Mouse (Mus musculus) gastrocnemius, adult 2 months (tissue): ENCODE results near the gene Hsp90ab1. TPM values are rescaled to one million over a fixed set of nuclear protein-coding genes. Genes with fewer than 3 reads are reported as not detected.
A peak's percentile ranks its signal among the peaks of the same experiment; 100 is the strongest.

ENCODE experiments used
- DNase-seq: peaks from one replicate; pipeline ENCODE4 v3.0.0; 2022
- H3K27ac ChIP-seq: fragments of 200-600 bp; 2 replicates; pipeline ENCODE4 v1.8.1; 2022; ENCODE audit warnings: mild to moderate bottlenecking
- H3K4me3 ChIP-seq: fragments of 200-600 bp; 2 replicates; pipeline ENCODE4 v1.8.1; 2022; ENCODE audit warnings: mild to moderate bottlenecking, moderate library complexity
- CTCF ChIP-seq: fragments of 200-600 bp; IDR thresholded peaks from 2 replicates; pipeline ENCODE4 v1.8.1; 2022; ENCODE audit warnings: antibody characterized with exemption, mild to moderate bottlenecking, moderate library complexity
- intact Hi-C: fragments of 180-260 bp; cut with DNase I; formaldehyde crosslinking; loops from one replicate; pipeline ENCODE4 v1.15.1; 2025
- long read RNA-seq, 2 experiments: library from polyadenylated mRNA; stranded (forward); transcript quantifications; one replicate each; pipeline ENCODE4 v2.0.0; 2021
- total RNA-seq, 2 experiments: library from RNA; stranded (reverse); gene quantifications; 2 replicates each; pipeline ENCODE4 v1.2.3; 2021

The Hsp90ab1 gene
- total RNA-seq, result 1,000 to 10,000 TPM; 1,106 to 1,162 TPM
- long read RNA-seq, experiment 1, transcript Hsp90ab1-201 (11 exons, 2,520 nt), result major isoform, 1,495 of 1,629 reads
- long read RNA-seq, experiment 1, partial matches to known transcripts, result 111 of 1,629 reads
- long read RNA-seq, experiment 1, other reads (novel, unspliced or antisense), result 23 of 1,629 reads
- long read RNA-seq, experiment 2, transcript Hsp90ab1-201 (11 exons, 2,520 nt), result major isoform, 1,429 of 1,615 reads
- long read RNA-seq, experiment 2, partial matches to known transcripts, result 160 of 1,615 reads
- long read RNA-seq, experiment 2, other reads (novel, unspliced or antisense), result 26 of 1,615 reads

DNA sequence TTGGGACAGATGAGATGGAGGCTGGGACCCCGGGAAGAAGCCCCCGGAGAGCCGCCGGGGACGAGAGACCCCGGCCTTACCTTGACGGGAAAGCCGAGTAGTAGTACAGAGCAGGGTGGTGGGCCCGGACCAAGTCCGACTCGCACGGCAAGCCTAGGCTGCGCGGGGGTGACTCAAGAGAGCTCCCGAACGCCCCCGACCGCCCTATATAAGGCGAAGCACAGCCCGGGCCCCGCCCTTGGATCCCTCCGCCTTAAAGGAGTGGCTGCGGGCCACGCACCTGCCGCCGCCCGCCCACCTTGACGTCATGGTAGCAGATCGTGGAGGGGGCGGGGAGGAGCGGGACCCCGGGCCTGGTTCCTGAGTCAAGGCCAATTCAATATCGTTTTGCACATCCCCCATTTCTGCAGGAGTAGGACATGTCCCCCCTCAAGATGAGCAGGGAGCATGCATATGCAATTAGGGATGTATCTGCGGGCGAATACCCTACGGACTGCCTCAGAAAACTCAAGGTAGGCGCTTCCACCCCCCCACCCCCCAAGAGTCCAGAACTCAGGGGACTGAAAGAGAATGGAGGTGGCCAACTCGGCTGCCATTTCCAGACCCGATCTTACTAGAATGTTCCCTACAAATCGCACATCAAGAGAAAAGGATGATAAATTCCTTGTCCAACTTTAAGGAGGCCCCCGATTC, at the start of gene Hsp90ab1:
TSS of gene Hsp90ab1 (minus strand) at position 185 of the 693 bp plus-strand sequence.
- Histone ChIP-seq H3K27ac (peak within 1 kb of the TSS; percentile 96), H3K4me3 (peak within 1 kb of the TSS; percentile 81)
- DNase-seq, result peak; percentile 99
- no peak for TF ChIP-seq CTCF
- intact Hi-C loops, result no loop called here

- intact Hi-C loops, result no loop called here
- Histone ChIP-seq H3K4me3 (peak overlapping the region; percentile 64), H3K27ac (peak overlapping the region; percentile 79)
- DNase-seq, result peak; percentile 45
- no peak for TF ChIP-seq CTCF
These were observed 46.5 kb upstream of the Hsp90ab1 start for GRCm38 (mm10) chr17:45619386-45620256.

GRCm38 (mm10) chr17:45618941-45619385, 45.9 kb upstream of the Hsp90ab1 start:
- DNase-seq, result peak; percentile 62
- Histone ChIP-seq H3K4me3 (peak overlapping the region; percentile 64), H3K27ac (peak overlapping the region; percentile 79)
- intact Hi-C loops, result no loop called here
- no peak for TF ChIP-seq CTCF

DNA sequence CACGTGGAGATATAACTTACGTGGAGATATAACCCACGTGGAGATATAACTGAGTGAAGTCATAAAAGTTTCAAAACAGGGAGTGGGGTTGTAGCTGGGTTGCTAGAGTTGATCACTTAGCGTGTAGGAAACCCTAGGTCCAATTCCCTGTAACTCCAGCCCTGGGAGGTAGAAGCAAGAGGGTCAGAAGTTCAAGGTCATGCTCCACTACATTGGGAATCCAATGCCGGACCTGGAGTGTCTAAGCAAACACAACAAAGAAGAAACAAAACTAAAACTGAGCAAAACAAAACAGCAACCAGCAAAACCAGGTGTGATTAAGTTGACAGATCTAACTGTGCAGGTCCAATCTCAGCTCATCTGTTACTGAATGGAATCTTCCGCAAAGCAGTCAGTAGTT, 44.6 kb upstream of the Hsp90ab1 start:
- DNase-seq, result no peak
- Histone ChIP-seq H3K27ac (no peak overlapping the region), H3K4me3 (no peak overlapping the region)
- intact Hi-C loops, result no loop called here
- no peak for TF ChIP-seq CTCF

- no peak for DNase-seq
- H3K27ac ChIP-seq, result no peak overlapping the region
- no peak overlapping the region for H3K4me3 ChIP-seq
- TF ChIP-seq CTCF, result no peak
- intact Hi-C loops, result no loop called here
These were observed 43.6 kb upstream of the Hsp90ab1 start for GRCm38 (mm10) chr17:45616679-45617078.

DNA sequence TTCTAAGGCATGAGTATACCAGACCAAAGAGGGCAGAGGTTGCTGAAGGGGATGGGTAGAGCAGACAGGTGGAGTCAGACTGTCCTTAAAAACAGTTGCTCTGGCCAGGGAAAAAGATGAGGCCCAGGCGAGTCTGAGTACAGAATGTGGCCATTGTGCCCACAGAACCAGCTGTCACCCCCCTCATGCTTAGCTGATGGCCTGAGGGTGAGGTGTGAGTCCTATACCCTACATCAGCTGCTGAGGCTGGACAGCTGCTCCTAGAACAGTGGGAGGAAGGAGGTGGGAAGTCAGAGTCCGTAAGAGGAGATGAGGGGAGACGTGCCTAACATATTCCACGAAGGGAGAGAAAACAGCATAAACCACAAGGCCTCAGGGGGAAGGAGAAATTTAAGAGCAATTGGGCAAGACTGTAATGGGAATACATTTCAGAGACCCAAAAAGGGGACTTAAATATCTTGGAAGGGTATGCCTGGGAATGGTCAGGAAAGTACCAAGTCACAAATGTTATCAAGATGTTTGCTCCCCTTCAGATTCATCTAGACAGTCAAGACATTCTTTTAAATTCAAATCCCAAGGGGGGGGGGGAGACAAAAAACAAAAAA, 43.1 kb upstream of the Hsp90ab1 start:
- TF ChIP-seq CTCF, result no peak
- intact Hi-C loops, result no loop called here
- H3K4me3 ChIP-seq, result no peak overlapping the region
- no peak overlapping the region for H3K27ac ChIP-seq
- no peak for DNase-seq

GRCm38 (mm10) chr17:45612921-45613320, 39.9 kb upstream of the Hsp90ab1 start:
- no peak overlapping the region for H3K4me3 ChIP-seq
- TF ChIP-seq CTCF, result no peak
- no peak overlapping the region for H3K27ac ChIP-seq
- no peak for DNase-seq
- intact Hi-C loops, result no loop called here

DNA sequence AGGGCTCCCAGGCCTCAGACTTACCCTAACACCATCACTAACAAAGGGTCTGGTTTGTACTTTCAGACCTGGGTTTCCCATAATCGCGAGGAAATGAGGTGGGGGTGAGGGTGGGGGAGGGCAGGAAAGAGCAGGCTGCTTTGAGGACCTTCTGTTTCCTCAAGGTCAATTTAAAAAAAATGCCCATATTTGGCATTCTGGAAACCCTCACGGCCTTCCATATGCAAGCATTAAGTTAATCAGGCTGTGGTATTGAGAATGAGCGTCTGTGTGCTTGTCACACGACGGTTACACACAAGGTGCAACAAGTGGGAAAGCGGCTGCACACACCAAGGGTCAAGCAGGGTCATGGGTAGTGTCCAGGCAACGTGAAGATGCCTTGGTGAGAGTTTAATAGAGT, 38.9 kb upstream of the Hsp90ab1 start:
- no peak overlapping the region for H3K4me3 ChIP-seq
- DNase-seq, result no peak
- TF ChIP-seq CTCF, result no peak
- intact Hi-C loops, result no loop called here
- H3K27ac ChIP-seq, result no peak overlapping the region

DNA sequence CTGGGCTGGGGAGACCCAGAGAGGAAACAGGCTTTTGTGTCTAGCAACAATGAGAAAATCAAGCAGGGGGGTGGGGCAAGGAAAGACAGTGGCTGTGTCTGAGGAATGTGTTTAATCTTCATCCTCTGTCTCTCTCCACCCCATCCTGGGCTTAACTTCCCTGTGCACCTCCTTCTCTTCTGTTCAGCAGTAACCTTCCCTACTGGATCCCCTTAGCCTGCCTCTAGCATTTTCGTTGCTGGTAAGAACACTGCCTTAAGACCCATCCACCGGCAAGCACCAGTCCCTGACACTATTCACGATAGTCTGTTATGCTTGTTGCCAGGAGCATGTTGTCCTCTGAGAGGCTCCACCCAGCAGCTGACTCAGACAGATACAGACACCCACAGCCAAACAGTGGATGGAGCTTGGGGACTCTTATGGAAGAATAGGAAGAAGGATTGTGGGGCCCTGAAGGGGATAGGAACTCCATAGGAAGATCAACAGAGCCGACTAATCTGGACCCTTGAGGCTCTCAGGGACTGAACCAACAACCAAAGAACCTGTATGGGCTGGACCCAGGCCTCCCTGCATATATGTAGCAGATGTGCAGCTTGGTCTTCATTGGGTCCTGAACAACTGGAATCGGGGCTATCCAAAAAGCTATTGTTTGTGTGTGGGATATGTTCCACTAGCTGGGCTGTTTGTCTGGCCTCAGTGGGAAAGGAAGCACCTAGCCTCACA, 37.2 kb upstream of the Hsp90ab1 start:
- peak overlapping the region; percentile 78 for H3K27ac ChIP-seq
- peak overlapping the region; percentile 26; the same call in 1 of the 2 replicates for H3K4me3 ChIP-seq
- intact Hi-C loops, result no loop called here
- TF ChIP-seq CTCF, result no peak
- DNase-seq, result peak; percentile 54

DNA sequence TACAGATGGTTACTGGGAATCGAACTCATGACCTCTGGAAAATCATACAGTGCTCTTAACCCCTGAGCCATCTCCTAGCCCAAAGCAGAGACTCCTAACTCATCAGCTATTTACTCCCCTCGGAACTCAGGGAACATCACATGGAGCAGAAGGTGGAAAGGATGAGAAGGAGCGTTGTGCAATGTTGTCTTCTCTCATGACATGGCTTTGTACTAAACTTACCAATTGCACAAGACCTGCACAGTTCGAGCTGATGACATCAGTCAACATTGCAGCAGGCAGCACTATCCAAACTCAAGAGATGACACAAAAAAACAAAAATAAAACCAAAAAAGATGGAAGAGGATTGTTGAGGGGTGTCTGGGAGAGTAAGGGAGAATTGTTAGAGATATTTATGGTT, 35.3 kb upstream of the Hsp90ab1 start:
- no peak overlapping the region for H3K27ac ChIP-seq
- DNase-seq, result no peak
- TF ChIP-seq CTCF, result no peak
- no peak overlapping the region for H3K4me3 ChIP-seq
- intact Hi-C loops, result no loop called here

GRCm38 (mm10) chr17:45606992-45607879, 34.2 kb upstream of the Hsp90ab1 start:
- TF ChIP-seq CTCF, result no peak
- intact Hi-C loops, result no loop called here
- no peak overlapping the region for H3K4me3 ChIP-seq
- no peak overlapping the region for H3K27ac ChIP-seq
- DNase-seq, result no peak
